Mouse (Mus musculus) 3T3-L1 (cell line): ENCODE measurements at regions not wholly inside any gene's neighbourhood (a gene's known extent, or its start where the extent isn't known, plus 50 kb on each side); places are given as distances from the start of the nearest gene placed in this dataset.

Source experiments
- DNase-seq: peaks from one replicate; pipeline ENCODE4 v3.0.0-alpha.2; 2015; ENCODE audit warnings: low read depth, low spot score

DNA sequence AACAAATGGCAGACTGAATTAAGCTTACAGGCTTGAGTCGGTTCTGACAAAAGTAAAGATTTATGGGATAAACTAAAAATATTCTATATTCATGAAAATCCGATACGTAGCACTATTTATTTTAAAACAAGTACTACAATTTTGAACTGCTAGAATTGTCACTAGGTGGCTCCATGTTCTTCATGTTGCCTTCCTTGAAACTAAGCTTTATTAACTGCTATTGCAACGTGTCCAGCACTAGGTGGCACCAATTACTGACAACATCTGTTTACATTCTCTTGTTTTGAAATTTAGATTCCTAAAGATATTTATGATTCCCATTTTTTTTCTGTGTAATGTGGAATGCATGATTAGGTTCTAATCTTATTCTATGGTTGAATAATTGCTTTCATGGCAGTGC is 60.1 kb downstream of the Fam47c start:
- peak; percentile 5 for DNase-seq
